Mouse (Mus musculus): ENCODE results near the gene Rnf149. TPM values are rescaled to one million over a fixed set of nuclear protein-coding genes. Genes with fewer than 3 reads are reported as not detected.

Rnf149 gene
- polyA plus RNA-seq, 1 experiment = 16.6 TPM

DNA sequence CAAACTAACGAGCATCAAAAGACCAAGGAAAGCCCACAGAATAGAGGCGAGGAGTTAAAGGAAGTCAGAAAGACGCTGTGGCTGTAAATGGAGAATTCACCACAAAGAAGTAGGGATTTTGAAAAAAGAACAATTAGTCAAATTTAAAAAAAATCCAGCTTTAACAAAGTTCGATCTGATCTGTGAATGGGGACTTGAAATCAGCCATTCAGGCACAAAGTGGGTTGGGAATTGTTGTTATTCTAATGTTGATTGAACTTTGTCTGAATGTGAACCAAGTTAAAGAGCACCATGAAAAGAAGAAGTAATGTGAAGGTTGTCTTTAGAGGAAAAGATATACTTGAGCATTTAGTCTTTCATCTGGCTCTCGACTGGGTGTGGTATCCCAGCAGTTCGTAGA, 48.9 kb downstream of the Rnf149 start:
- Histone ChIP-seq H3K36me3 (ENCODE audit: control insufficient read depth, insufficient read depth, low read length) (no peaks in the 10 kb centered on the region), H3K4me3 (ENCODE audit: control insufficient read depth, insufficient read depth, low read length) (no peak overlapping the region), H3K27me3 (ENCODE audit: control insufficient read depth, insufficient read depth, low read length) (no peaks in the 10 kb centered on the region), H3K4me1 (replicated peaks; ENCODE audit: control insufficient read depth, insufficient read depth, low read length) (no peaks in the 10 kb centered on the region), H3K27ac (ENCODE audit: control insufficient read depth, insufficient read depth, low read length) (no peak overlapping the region)
- no peak for DNase-seq
- TF ChIP-seq CTCF (IDR thresholded peaks at IDR 0.05; ENCODE audit: borderline replicate concordance, control insufficient read depth, extremely low read depth, insufficient read depth, low read length, poor library complexity) = no peak
- no peak for TF ChIP-seq POLR2A (IDR thresholded peaks at IDR 0.05; ENCODE audit: control insufficient read depth, extremely low read depth, insufficient read depth, low read length, poor library complexity)
- WGBS = 42% methylated on average over 6 of the region's 6 CpGs

DNA sequence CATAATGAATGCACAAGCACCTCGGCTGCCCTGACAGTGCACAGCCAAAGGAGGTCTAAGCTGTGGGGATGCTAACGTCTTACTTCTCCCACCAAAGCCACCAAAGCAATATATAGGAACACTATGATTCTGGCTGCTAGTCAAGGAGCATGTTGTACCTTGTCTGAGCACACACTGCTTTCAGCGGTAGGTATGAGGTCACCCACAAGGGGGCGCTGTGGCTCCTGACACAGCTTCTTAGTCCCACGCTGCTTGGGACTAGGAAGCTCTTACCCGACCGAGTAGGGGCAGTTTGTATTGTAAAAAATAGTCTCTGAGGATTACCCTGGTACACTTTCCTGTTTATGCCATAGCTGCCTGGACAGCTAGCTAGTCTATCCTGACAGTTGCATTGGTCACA, 49.8 kb downstream of the Rnf149 start:
- no peaks in the 10 kb centered on the region for H3K4me1 ChIP-seq (replicated peaks; ENCODE audit: control insufficient read depth, insufficient read depth, low read length)
- no peaks in the 10 kb centered on the region for H3K36me3 ChIP-seq (ENCODE audit: control insufficient read depth, insufficient read depth, low read length)
- H3K27me3 ChIP-seq (ENCODE audit: control insufficient read depth, insufficient read depth, low read length) = no peaks in the 10 kb centered on the region
- no peak overlapping the region for H3K4me3 ChIP-seq (ENCODE audit: control insufficient read depth, insufficient read depth, low read length)
- H3K27ac ChIP-seq (ENCODE audit: control insufficient read depth, insufficient read depth, low read length) = no peak overlapping the region
- TF ChIP-seq CTCF (IDR thresholded peaks at IDR 0.05; ENCODE audit: borderline replicate concordance, control insufficient read depth, extremely low read depth, insufficient read depth, low read length, poor library complexity) = peak; percentile 85; the same call in 1 of the 2 replicates
- TF ChIP-seq POLR2A (IDR thresholded peaks at IDR 0.05; ENCODE audit: control insufficient read depth, extremely low read depth, insufficient read depth, low read length, poor library complexity) = no peak
- DNase-seq = peak; percentile 82
- WGBS = 14% methylated on average over 7 of the region's 7 CpGs

DNA sequence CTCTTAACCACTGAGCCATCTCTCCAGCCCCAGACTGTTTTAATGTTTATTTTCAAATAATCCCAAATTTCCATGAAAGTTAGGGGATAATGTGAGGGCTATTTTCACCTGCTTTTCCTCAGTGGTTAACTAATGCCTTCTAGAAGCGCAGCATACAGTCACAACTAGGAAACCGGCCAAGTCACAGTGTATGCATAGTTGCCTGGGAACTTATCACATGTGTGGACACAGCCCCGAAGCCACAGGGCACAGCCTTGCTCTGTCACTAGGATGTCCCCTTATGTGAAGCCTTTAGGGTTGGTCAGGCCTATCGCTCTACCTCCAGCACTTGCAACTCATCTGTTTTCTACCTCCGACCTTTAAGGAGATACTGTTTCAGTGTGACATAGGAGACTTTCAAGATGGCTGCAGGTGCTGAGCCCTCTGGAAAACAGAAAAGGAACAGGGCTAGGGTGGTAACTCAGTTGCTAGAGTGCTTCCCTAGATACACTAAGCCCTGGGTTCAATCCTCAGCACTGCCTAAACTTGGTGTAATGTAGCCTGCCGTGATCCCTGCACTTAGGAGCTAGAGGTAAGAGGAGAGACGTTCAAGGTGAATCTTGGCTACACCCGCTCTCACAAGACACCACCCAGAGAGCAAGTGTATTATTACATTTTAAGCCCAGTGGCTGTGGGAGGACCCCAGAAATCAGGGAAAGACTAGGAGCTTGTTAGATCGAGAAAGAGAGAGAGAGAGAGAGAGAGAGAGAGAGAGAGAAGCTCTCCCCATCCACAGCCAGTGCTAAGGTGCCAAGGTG, 50.6 kb downstream of the Rnf149 start:
- TF ChIP-seq CTCF (IDR thresholded peaks at IDR 0.05; ENCODE audit: borderline replicate concordance, control insufficient read depth, extremely low read depth, insufficient read depth, low read length, poor library complexity) = no peak
- DNase-seq = no peak
- 84% methylated on average over 9 of the region's 9 CpGs for WGBS

DNA sequence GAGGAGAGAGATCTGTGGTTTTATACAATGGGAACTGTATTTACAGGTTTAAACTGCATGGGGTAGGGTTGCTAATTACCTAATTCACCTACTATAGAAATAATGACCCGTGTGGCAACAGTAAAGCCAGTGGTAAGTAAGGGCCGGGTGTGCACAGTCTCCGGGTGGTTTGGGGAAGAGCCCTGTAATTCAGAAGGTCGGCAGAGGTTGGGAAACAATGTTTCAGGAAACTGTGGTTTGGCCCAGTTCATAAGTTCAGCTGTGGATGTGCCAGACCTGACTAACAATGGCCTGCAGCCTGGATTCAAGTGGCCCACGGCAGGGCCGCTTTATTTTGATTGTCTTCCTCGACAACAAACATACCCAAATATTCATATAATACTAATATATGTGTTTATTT, 51.4 kb downstream of the Rnf149 start:
- Histone ChIP-seq H3K36me3 (ENCODE audit: control insufficient read depth, insufficient read depth, low read length) (no peaks in the 10 kb centered on the region), H3K27ac (ENCODE audit: control insufficient read depth, insufficient read depth, low read length) (no peak overlapping the region), H3K4me1 (replicated peaks; ENCODE audit: control insufficient read depth, insufficient read depth, low read length) (no peaks in the 10 kb centered on the region), H3K27me3 (ENCODE audit: control insufficient read depth, insufficient read depth, low read length) (no peaks in the 10 kb centered on the region), H3K4me3 (ENCODE audit: control insufficient read depth, insufficient read depth, low read length) (no peak overlapping the region)
- 18% methylated on average over 7 of the region's 7 CpGs for WGBS
- DNase-seq = no peak
- TF ChIP-seq CTCF (IDR thresholded peaks at IDR 0.05; ENCODE audit: borderline replicate concordance, control insufficient read depth, extremely low read depth, insufficient read depth, low read length, poor library complexity) = no peak
- TF ChIP-seq POLR2A (IDR thresholded peaks at IDR 0.05; ENCODE audit: control insufficient read depth, extremely low read depth, insufficient read depth, low read length, poor library complexity) = no peak

More for the DNA sequence above, 50.6 kb downstream of the Rnf149 start:
- no peak overlapping the region for H3K4me3 ChIP-seq (ENCODE audit: control insufficient read depth, insufficient read depth, low read length)
- no peaks in the 10 kb centered on the region for H3K36me3 ChIP-seq (ENCODE audit: control insufficient read depth, insufficient read depth, low read length)
- no peak overlapping the region for H3K27ac ChIP-seq (ENCODE audit: control insufficient read depth, insufficient read depth, low read length)
- no peaks in the 10 kb centered on the region for H3K4me1 ChIP-seq (replicated peaks; ENCODE audit: control insufficient read depth, insufficient read depth, low read length)
- no peaks in the 10 kb centered on the region for H3K27me3 ChIP-seq (ENCODE audit: control insufficient read depth, insufficient read depth, low read length)

DNA sequence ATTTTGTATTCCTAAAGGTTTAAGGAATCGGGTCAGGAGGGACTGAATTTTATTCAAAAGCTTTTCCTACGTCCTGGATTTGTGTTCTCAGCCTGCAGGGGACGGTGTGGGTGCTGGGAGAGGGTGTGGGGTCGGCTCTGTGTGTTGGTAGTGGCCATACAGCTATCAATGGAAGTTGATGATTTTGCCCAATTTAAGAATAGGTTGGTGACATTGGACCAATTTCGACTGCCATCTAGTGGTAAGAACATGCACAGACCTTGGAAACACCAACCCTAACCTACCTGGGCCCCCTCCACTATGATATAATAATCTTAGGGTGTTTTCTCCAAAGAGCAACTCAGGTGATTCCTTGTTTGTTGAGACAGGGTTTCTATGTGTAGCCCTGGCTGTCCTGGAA, 54.7 kb downstream of the Rnf149 start:
- TF ChIP-seq POLR2A (IDR thresholded peaks at IDR 0.05; ENCODE audit: control insufficient read depth, extremely low read depth, insufficient read depth, low read length, poor library complexity) (no peak), CTCF (IDR thresholded peaks at IDR 0.05; ENCODE audit: borderline replicate concordance, control insufficient read depth, extremely low read depth, insufficient read depth, low read length, poor library complexity) (no peak)
- Histone ChIP-seq H3K4me3 (ENCODE audit: control insufficient read depth, insufficient read depth, low read length) (no peak overlapping the region), H3K4me1 (replicated peaks; ENCODE audit: control insufficient read depth, insufficient read depth, low read length) (no peaks in the 10 kb centered on the region), H3K27ac (ENCODE audit: control insufficient read depth, insufficient read depth, low read length) (no peak overlapping the region), H3K27me3 (ENCODE audit: control insufficient read depth, insufficient read depth, low read length) (no peaks in the 10 kb centered on the region), H3K36me3 (ENCODE audit: control insufficient read depth, insufficient read depth, low read length) (no peaks in the 10 kb centered on the region)
- DNase-seq = peak; percentile 34
- WGBS = 28% methylated on average over 5 of the region's 5 CpGs

DNA sequence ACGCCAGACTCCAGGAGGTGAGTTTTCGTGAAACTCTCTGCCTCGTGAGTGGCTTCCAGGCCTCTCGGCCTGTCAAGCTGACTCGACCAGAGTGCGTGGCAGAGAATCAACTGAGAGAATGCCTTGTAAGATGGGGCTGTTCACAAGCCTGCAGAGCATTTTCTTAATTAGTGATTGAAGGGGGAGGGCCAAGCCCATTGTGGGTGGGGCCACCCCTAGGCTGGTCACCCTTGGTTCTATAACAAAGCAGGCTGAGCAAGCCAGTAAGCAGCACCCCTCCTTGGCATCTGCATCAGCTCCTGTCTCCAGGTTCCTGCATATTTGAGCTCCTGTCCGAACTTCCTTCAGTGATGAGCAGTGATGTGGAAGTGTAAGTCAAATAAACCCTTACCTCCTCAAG, 55.9 kb downstream of the Rnf149 start:
- no peak overlapping the region for H3K27ac ChIP-seq (ENCODE audit: control insufficient read depth, insufficient read depth, low read length)
- WGBS = 96% methylated on average over 7 of the region's 7 CpGs
- no peak for DNase-seq
- H3K27me3 ChIP-seq (ENCODE audit: control insufficient read depth, insufficient read depth, low read length) = no peaks in the 10 kb centered on the region
- no peaks in the 10 kb centered on the region for H3K36me3 ChIP-seq (ENCODE audit: control insufficient read depth, insufficient read depth, low read length)
- no peaks in the 10 kb centered on the region for H3K4me1 ChIP-seq (replicated peaks; ENCODE audit: control insufficient read depth, insufficient read depth, low read length)
- TF ChIP-seq POLR2A (IDR thresholded peaks at IDR 0.05; ENCODE audit: control insufficient read depth, extremely low read depth, insufficient read depth, low read length, poor library complexity) (no peak), CTCF (IDR thresholded peaks at IDR 0.05; ENCODE audit: borderline replicate concordance, control insufficient read depth, extremely low read depth, insufficient read depth, low read length, poor library complexity) (no peak)
- no peak overlapping the region for H3K4me3 ChIP-seq (ENCODE audit: control insufficient read depth, insufficient read depth, low read length)
